Mouse (Mus musculus): ENCODE measurements around the gene Upf1. TPM values are rescaled to one million over a fixed set of nuclear protein-coding genes. Genes with fewer than 3 reads are reported as not detected.

The Upf1 gene
- total RNA-seq, 2 experiments from 2014 or later, result 28.9 to 29.5 TPM

DNA sequence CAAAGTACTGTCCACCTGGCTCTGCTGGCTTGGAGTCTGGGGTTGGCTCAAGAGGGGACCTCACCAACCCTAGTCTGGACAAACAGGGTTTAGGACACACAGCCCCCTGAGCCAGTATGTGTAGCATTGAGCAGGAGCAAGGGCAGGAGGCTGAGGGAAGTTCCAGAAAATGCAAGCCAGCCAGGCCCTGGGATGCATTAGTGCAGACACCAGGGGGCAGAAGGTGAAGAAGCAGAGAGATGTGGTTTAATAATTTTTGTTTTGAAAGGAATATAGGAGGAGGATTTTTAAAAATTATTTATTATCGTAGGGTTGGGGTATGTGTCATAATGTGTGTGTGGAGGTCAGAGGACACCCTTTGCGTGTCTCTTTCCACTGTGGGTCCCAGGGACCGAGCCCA is 29.4 kb downstream of the Upf1 start:
- DNase-seq, result no peak

DNA sequence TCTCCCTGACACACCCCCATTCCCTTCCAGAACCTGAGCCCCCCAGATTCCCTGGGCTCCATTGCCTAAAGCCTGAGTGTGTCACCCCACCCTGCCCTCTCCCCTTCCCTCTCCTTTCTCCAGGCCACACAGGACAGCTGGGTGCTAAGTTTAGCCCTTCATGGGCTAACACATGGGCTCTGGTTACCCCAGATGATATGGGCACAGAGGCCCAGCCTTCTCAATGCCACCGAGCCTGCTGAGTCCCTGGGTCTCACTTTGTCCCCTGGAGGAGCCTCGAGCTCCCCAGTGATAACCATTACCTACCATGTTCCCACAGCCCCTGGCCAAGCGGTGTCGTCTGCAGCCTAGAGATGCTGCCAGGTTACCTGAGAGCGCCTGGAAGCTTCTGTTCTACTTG is 35.2 kb downstream of the Upf1 start:
- peak; percentile 64 for DNase-seq

GRCm38 (mm10) chr8:70316511-70317504 is 36.3 kb downstream of the Upf1 start:
- DNase-seq, result peak; percentile 36

DNA sequence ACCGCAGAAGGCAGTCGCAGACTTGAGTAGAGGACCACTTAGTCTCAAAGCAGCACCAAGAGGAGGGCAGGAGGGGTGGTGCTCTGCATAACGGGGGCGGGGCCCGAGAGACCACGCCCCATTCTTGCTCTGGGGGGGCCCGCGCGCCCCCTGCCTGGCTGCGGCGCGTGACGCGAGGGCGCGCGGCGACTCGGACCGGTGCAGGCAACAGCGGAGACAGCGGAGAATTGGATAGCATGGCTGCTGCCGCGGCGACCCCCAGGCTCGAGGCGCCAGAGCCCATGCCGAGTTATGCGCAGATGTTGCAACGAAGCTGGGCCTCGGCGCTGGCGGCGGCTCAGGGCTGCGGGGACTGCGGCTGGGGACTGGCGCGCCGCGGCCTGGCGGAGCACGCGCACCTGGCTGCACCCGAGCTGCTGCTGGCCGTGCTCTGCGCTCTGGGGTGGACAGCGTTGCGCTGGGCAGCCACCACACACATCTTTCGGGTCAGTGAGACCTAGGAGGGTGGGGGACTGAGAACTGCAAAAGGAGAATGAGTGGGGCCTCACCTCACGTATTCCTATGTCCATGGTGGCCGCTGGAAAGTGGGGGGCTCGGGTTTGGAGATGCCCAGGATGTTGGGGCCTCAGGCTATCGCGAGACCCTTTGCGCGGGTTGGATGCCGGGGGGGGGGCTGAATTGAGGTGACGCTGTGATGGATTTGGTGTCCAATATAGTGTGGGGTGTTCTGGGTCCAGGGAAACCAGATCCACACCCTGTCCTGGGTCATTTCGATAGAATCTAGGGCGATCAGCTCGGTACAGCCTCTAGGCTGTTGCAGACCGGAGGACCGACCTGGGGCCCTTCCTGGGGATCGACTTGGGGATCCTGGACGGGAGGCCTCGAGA is 37.2 kb downstream of the Upf1 start, which contains the start of gene Cers1:
Gene Cers1 (plus strand): TSS at position 152 of the 887 bp plus-strand sequence.
- peak; percentile 74 for DNase-seq

- peak; percentile 86 for DNase-seq
Observed at GRCm38 (mm10) chr8:70313399-70313798, 39.7 kb downstream of the Upf1 start.

GRCm38 (mm10) chr8:70309311-70309710 is 43.8 kb downstream of the Upf1 start:
- no peak for DNase-seq

- DNase-seq, result no peak
Observed at GRCm38 (mm10) chr8:70302901-70303300, 50.2 kb downstream of the Upf1 start.

DNA sequence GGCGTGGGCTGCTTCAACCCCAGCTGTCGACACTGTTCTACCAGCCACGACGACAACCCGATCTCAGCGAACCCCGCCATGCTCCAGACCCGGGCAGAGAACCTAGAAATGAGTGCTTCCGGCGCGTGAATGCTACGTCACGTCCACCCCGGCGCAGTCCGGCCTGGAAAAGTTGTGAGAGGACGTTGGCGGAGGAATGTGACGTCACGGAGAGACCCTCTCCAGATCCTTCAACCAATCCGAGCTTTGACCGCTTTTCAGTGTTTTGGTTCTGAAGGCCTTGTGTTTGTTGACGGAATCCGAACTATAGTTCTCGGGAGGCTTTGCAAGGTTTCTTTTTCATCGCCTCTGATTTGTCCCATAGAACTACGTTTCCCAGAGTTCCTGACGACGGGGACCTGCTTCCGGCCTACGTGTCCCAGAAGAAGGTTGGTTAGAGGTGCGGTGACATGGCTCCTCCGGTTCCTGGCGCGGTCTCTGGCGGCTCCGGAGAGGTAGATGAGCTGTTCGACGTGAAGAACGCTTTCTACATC is 50.7 kb downstream of the Upf1 start, which contains the start of the genes Ddx49 and Cope:
Gene Ddx49 (minus strand): TSS at position 132 of the 533 bp plus-strand sequence.
Gene Cope (plus strand): TSS at position 161 of the 533 bp plus-strand sequence.
- DNase-seq, result peak; percentile 91

- no peak for DNase-seq
Observed at GRCm38 (mm10) chr8:70300881-70301280, 52.2 kb downstream of the Upf1 start.

DNA sequence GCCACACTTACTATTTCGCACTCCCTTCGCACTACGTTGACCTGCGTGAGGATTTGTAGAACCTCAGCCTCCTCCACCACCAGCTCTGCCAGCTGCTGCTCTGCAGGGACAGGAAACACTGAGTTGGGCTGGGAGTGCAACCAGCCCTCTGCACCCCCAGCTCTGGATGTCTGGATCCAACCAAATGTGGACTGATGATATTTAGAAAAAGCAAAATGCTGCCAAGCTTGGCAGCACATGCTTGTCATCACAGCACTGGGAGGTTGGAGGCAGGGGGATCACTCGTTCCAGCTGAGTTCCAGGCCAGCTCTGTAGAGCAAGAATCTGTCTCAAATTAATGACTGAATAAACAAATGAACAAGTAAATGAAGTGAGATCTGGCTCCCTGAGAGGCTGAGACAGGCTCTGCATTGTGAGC is 59.1 kb downstream of the Upf1 start:
- no peak for DNase-seq

DNA sequence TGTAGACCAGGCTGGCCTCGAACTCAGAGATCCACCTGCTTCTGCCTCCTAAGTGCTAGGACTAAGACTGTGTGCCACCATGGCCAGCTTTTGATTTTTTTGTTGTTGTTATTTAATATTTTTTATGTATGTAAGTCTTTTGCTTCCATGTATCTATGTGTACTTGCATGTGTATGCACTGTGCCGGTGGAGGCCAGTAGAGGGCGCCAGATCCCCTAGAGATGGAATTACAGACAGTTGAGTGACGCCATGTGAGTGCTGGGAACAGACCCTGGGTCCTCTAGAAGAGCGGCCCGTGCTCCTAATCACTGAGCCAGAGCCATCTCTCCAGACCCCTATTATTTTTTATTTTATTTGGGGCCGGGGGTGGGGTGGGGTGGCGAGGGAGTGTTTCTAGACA is 66.3 kb downstream of the Upf1 start:
- DNase-seq, result no peak

DNA sequence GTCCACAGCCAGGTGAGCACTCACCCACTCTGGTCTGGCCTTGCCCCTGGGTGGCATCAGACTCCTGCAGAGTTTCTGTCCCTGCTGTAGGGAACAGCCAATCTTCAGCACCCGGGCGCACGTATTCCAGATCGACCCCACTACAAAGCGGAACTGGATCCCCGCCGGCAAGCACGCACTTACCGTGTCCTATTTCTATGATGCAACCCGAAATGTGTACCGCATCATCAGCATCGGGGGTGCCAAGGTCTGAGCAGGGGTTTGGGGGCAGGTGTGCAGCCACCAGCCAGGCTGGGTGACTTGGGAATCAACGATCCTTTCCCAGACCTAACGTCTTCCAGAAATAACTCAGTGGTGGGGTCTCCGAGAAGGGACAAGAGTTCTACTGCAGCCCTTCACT is 67.8 kb downstream of the Upf1 start:
- DNase-seq, result no peak

GRCm38 (mm10) chr8:70284421-70284820 is 68.7 kb downstream of the Upf1 start:
- no peak for DNase-seq

GRCm38 (mm10) chr8:70283136-70284077 is 69.7 kb downstream of the Upf1 start:
- no peak for DNase-seq

- DNase-seq, result peak; percentile 92
Observed at GRCm38 (mm10) chr8:70282603-70283135, 70.4 kb downstream of the Upf1 start, which contains the start of gene Homer3. Homer3 (plus strand) TSS chr8:70282827.

Other genes starting within 250 kb of the Upf1 start
- gene Ncan, start 232.4 kb downstream of the Upf1 start, total RNA-seq (2021), result under 1 TPM in 1 of 2 experiments, not detected in 1; 0.05 TPM
- gene Nr2c2ap, start 221.9 kb downstream of the Upf1 start, total RNA-seq (2021), result 1 to 10 TPM; 3.9 to 4.3 TPM
- gene Rfxank, start 214.1 kb downstream of the Upf1 start, total RNA-seq (2021), result 1 to 10 TPM; 7.3 to 7.7 TPM
- gene Borcs8, start 213.8 kb downstream of the Upf1 start, total RNA-seq (2021), result 10 to 100 TPM; 14.6 to 16.6 TPM
- gene Mef2b, start 213.6 kb downstream of the Upf1 start, total RNA-seq (2021), result under 1 TPM; 0.21 to 0.23 TPM
- 10 to 100 TPM; 68.1 to 72.3 TPM for gene Tmem161a, start 180.9 kb downstream of the Upf1 start, total RNA-seq (2021)
- gene Slc25a42, start 141.0 kb downstream of the Upf1 start, total RNA-seq (2021), result 10 to 100 TPM; 30.0 to 39.2 TPM
- 10 to 100 TPM; 43.1 to 45.0 TPM for gene Sugp2, start 119.1 kb downstream of the Upf1 start, total RNA-seq (2021)
- 1 to 10 TPM; 7.6 to 8.2 TPM for gene Armc6, start 118.8 kb downstream of the Upf1 start, total RNA-seq (2021)
- gene Homer3, start 70.5 kb downstream of the Upf1 start, total RNA-seq (2021), result 1 to 10 TPM; 3.0 to 4.7 TPM
- gene Ddx49, start 50.8 kb downstream of the Upf1 start, total RNA-seq (2021), result 10 to 100 TPM; 26.9 to 30.7 TPM
- gene Cope, start 50.8 kb downstream of the Upf1 start, total RNA-seq (2021), result 100 to 1,000 TPM; 113 to 119 TPM
- gene Cers1, start 37.5 kb downstream of the Upf1 start, total RNA-seq (2021), result 10 to 100 TPM; 13.8 to 15.8 TPM
- 1 to 10 TPM in 1 of 2 experiments, under 1 TPM in 1; 0.72 to 2.5 TPM for gene Gdf1, start 23.5 kb downstream of the Upf1 start, total RNA-seq (2021)
- 10 to 100 TPM in 1 of 2 experiments, 1 to 10 TPM in 1; 5.9 to 14.7 TPM for gene Comp, start 20.3 kb upstream of the Upf1 start, total RNA-seq (2021)
- gene Crtc1, start 86.3 kb upstream of the Upf1 start, total RNA-seq (2021), result 1 to 10 TPM; 6.1 to 6.4 TPM
- gene Klhl26, start 123.7 kb upstream of the Upf1 start, total RNA-seq (2021), result 1 to 10 TPM; 4.9 to 6.1 TPM
- gene Tmem59l, start 134.1 kb upstream of the Upf1 start, total RNA-seq (2021), result not detected
- gene Crlf1, start 139.9 kb upstream of the Upf1 start, total RNA-seq (2021), result 1 to 10 TPM; 1.7 to 3.8 TPM
- gene Rex1bd, start 153.5 kb upstream of the Upf1 start, total RNA-seq (2021), result 100 to 1,000 TPM; 112 to 120 TPM
- 100 to 1,000 TPM; 785 to 797 TPM for gene Uba52, start 157.5 kb upstream of the Upf1 start, total RNA-seq (2021)
- gene Fkbp8, start 174.4 kb upstream of the Upf1 start, total RNA-seq (2021), result 100 to 1,000 TPM; 100 to 104 TPM
- 10 to 100 TPM; 70.9 to 71.9 TPM for gene Kxd1, start 174.7 kb upstream of the Upf1 start, total RNA-seq (2021)
- gene Ell, start 186.2 kb upstream of the Upf1 start, total RNA-seq (2021), result 10 to 100 TPM in 1 of 2 experiments, 1 to 10 TPM in 1; 8.1 to 19.3 TPM
- 10 to 100 TPM in 1 of 2 experiments, 1 to 10 TPM in 1; 4.7 to 10.3 TPM for gene Isyna1, start 241.1 kb upstream of the Upf1 start, total RNA-seq (2021)